Mouse (Mus musculus) cerebellum, adult 2 months (tissue): ENCODE results near the gene Esp8. TPM values are rescaled to one million over a fixed set of nuclear protein-coding genes. Genes with fewer than 3 reads are reported as not detected.
"Not testable (repeated sequence)": the region's sequence is repeated elsewhere in the genome, so short reads cannot be mapped to it uniquely, and the experiment has no call there.

Source experiments
- DNase-seq, 2 experiments: peaks; one replicate each; pipeline ENCODE4 v3.0.0; 2021
- H3K27ac ChIP-seq: fragments of 200-500 bp; 2 replicates; pipeline ENCODE4 v1.5.1; 2012; ENCODE audit warnings: low read length, control low read depth, inconsistent platforms; ENCODE audit not compliant: insufficient read depth
- H3K27me3 ChIP-seq: fragments of 200-500 bp; 2 replicates; pipeline ENCODE4 v1.6.1; 2012; ENCODE audit warnings: inconsistent platforms, mild to moderate bottlenecking, low read length, moderate library complexity; ENCODE audit not compliant: control insufficient read depth, insufficient read depth
- H3K4me1 ChIP-seq: fragments of 200-500 bp; 2 replicates; pipeline ENCODE4 v1.6.1; 2011; ENCODE audit warnings: low read length; ENCODE audit not compliant: control insufficient read depth, insufficient read depth
- H3K4me3 ChIP-seq: fragments of 200-500 bp; replicated peaks from 2 replicates; pipeline ENCODE3; 2011; ENCODE audit warnings: mild to moderate bottlenecking, low read depth, low read length, control low read depth; ENCODE audit not compliant: insufficient read depth
- CTCF ChIP-seq: fragments of 200-500 bp; IDR thresholded peaks from 2 replicates; pipeline ENCODE4 v1.5.1; 2011; ENCODE audit warnings: low read depth, mild to moderate bottlenecking, control low read depth, low read length, moderate library complexity, borderline replicate concordance; ENCODE audit not compliant: insufficient read depth
- POLR2A ChIP-seq: fragments of 200-500 bp; IDR thresholded peaks from 2 replicates; pipeline ENCODE4 v1.6.1; 2011; ENCODE audit warnings: low read length, control low read depth, borderline replicate concordance; ENCODE audit not compliant: insufficient read depth
- WGBS: fragments of 180-500 bp; shearing (Covaris S2); methylation state at CpG from one replicate; pipeline ENCODE4 v1.1.7; 2018; 5-methylcytosine and 5-hydroxymethylcytosine counted together
- polyA plus RNA-seq: library from polyadenylated mRNA; depleted of rRNA; stranded (reverse); fragments of >200 nt; gene quantifications from 2 replicates; pipeline ENCODE4 v1.2.3, GENCODE M21; 2012; rRNA removed

Esp8 gene
- not detected in 2 replicates for polyA plus RNA-seq

DNA sequence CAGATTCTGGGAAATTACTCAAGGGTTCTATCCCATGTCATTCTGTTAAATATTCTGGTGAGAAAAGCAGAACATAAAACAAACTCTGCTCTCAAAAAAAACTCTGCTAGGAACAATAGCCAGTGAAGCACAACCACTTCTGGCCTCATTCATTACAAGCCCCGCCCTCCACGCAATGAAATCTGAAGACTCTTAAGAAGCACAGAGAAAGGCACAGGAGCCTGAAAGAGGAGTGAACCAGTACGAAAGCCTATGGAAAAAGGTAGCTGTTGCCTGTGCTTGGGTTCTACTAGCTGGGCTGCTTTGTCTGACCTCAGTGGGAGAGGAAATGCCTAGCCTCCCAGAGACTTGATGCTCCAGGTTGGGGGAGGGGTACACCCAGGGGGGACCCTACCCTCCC, at the start of gene Esp8:
TSS of gene Esp8 (plus strand) at position 205 of the 400 bp plus-strand sequence.
- Histone ChIP-seq H3K4me1 (no peaks in the 10 kb centered on the region), H3K4me3 (no peak within 1 kb of the TSS), H3K27me3 (no peaks in the 10 kb centered on the region; the same call in 1 of the 2 replicates), H3K27ac (no peak within 1 kb of the TSS)
- DNase-seq, result no peak
- 13% methylated on average over 3 of the region's 3 CpGs for WGBS
- TF ChIP-seq POLR2A (no peak), CTCF (no peak)

- DNase-seq, H3K27ac ChIP-seq, H3K27me3 ChIP-seq, H3K4me3 ChIP-seq, H3K4me1 ChIP-seq: not testable (repeated sequence)
- 39% methylated on average over 10 of the region's 10 CpGs for WGBS
Measured at GRCm38 (mm10) chr17:40483566-40483965, 36.3 kb upstream of the Esp8 start.

- not testable (repeated sequence) for H3K4me3 ChIP-seq, DNase-seq, H3K27ac ChIP-seq, H3K27me3 ChIP-seq, H3K4me1 ChIP-seq
- WGBS, result 84% methylated on average over 4 of the region's 4 CpGs
Measured at GRCm38 (mm10) chr17:40495468-40496185, 24.2 kb upstream of the Esp8 start.

DNA sequence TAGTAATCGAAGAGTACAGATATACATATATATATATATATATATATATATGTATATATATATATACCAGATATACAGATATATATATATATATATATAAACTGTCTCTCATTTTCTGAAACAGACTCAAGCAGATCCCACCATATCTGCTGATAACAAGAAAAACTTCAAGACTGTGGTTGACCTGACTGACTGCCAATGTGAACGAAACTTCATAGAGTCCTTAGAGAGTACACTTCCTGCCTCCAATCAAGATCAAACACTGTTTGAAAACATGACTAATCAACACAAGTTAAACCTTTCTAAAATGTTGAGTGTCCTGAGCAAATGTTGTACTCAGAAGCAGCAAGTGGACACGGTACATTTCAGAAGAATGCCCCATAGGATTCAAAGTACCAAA, 10.0 kb downstream of the Esp8 start:
- no peak overlapping the region for H3K27ac ChIP-seq
- no peak overlapping the region for H3K4me3 ChIP-seq
- no peaks in the 10 kb centered on the region for H3K4me1 ChIP-seq
- DNase-seq, result no peak
- WGBS, result 67% methylated on average over 3 of the region's 3 CpGs
- H3K27me3 ChIP-seq, result no peaks in the 10 kb centered on the region
- no peak for TF ChIP-seq POLR2A
- no peak for TF ChIP-seq CTCF

DNA sequence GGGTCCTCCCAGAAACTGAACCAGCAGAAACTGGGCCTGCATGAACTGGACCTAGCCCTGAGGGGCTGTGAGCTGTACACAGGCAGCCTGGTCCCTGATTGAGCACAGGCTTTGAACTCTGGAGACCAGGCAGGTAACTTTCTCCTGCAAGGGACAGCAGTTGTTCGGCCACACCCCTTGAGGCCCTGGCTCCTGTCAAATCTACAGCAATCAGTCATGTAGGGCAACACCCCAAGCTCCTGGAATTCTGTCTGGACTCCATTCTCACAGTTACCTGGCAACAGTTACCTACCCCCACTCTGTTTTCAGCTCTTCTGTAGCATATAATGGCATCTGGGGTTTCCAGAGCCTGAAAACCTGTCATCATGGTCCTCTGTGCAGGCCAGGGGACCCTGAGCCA, 11.3 kb downstream of the Esp8 start:
- no peak overlapping the region for H3K4me3 ChIP-seq
- no peak overlapping the region for H3K27ac ChIP-seq
- TF ChIP-seq POLR2A (no peak), CTCF (no peak)
- no peaks in the 10 kb centered on the region for H3K4me1 ChIP-seq
- no peaks in the 10 kb centered on the region for H3K27me3 ChIP-seq
- no peak for DNase-seq
- WGBS, result 86% methylated on average over 1 of the region's 1 CpGs

DNA sequence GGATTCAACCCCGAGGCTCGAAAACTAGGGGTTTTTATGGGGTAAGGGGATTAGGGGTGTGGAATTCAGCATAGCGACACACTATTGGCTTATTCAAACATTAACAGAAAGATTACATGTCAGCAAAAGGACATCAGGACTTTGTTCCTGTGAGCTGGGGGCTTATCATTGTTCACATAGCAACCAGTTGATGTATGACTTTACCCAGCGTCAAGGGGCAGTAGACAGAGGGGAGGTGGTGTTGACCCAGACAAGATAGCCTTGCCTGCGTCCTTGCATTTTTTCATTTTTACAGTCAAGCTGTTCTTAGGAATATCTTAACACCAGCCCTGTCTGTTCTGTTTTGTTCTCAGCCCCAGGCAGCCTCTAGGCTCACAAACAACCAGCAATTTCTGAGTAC, 27.2 kb downstream of the Esp8 start:
- DNase-seq, result not testable (repeated sequence)

GRCm38 (mm10) chr17:40553470-40553869, 33.6 kb downstream of the Esp8 start:
- TF ChIP-seq CTCF (no peak), POLR2A (no peak)
- no peak overlapping the region for H3K27ac ChIP-seq
- WGBS, result 92% methylated on average over 1 of the region's 1 CpGs
- no peak for DNase-seq
- no peaks in the 10 kb centered on the region for H3K4me1 ChIP-seq
- no peak overlapping the region for H3K4me3 ChIP-seq
- no peaks in the 10 kb centered on the region for H3K27me3 ChIP-seq

More for the DNA sequence above, 27.2 kb downstream of the Esp8 start:
- H3K4me3 ChIP-seq, H3K27me3 ChIP-seq, H3K4me1 ChIP-seq, H3K27ac ChIP-seq: not testable (repeated sequence)
- 80% methylated on average over 5 of the region's 5 CpGs for WGBS

- H3K4me3 ChIP-seq, result no peak within 1 kb of the TSS
- DNase-seq, result no peak
- whole genome bisulfite sequencing, result 84% methylated on average over 5 of the region's 5 CpGs
- no peak within 1 kb of the TSS for H3K27ac ChIP-seq
- no peaks in the 10 kb centered on the region for H3K27me3 ChIP-seq
- H3K4me1 ChIP-seq, result no peaks in the 10 kb centered on the region
- TF ChIP-seq POLR2A, result no peak
Measured at GRCm38 (mm10) chr17:40561207-40561606, 41.4 kb downstream of the Esp8 start, which contains the start of gene Esp6. Gene Esp6, plus strand, starts transcription at chr17:40561507.

Other genes with a start within 250 kb of the Esp8 start
- gene Crisp1, start 200.8 kb upstream of the Esp8 start, polyA plus RNA-seq, result 0.07 TPM in 1 of 2 replicates, not detected in the other
- not detected in 2 replicates for gene Esp6, start 41.5 kb downstream of the Esp8 start, polyA plus RNA-seq
- not detected in 2 replicates for gene Esp4, start 78.6 kb downstream of the Esp8 start, polyA plus RNA-seq
- not detected in 2 replicates for gene Esp3, start 112.1 kb downstream of the Esp8 start, polyA plus RNA-seq
- gene Esp1, start 207.1 kb downstream of the Esp8 start, polyA plus RNA-seq, result not detected in 2 replicates